In the genomic region with DNA sequence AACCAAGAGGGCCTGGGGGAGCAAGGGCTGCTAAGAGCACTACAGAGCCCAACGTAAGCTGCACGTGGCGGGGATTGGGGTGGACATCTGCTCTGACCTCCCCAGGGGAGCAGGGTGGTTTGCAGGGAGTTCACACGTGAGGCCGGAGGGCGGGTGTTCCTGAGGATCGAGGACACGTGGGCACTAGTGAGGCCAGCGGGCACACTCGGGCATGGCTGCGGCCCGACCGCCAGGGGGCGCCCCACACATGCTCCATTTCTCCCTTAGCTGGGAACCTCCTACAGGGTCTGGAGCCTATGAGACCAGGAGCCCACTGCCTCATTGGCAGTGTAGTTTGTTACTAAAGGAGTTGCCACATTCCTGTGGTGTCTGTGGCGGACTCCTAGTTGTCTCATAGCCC, we compare ENCODE assay signal across 8 mouse cellular contexts. TPM values are rescaled to one million over a fixed set of nuclear protein-coding genes. Genes with fewer than 3 reads are reported as not detected.
DNase-seq lines count a peak whose midpoint lies in the region; ATAC-seq and TF ChIP-seq lines count a peak whose summit lies in the region.

No protein-coding gene starts in this region.

- peaks cover 100% of the 10 kb centered on the region for H3K27me3 ChIP-seq in liver, embryonic 13.5 days

- peak overlapping the region; percentile 19; the same call in 1 of the 2 replicates for H3K4me2 ChIP-seq in liver, embryonic 13.5 days

- no peaks in the 10 kb centered on the region for H3K9me3 ChIP-seq in liver, embryonic 13.5 days (replicated peaks)

- ATAC-seq in liver, embryonic 13.5 days (ENCODE audit: low read depth) = peak; percentile 27

- H3K4me3 ChIP-seq in liver, embryonic 13.5 days (replicated peaks) = no peak overlapping the region; the same call in 1 of the 2 replicates
- no peak overlapping the region for H3K4me3 ChIP-seq in olfactory bulb, adult 2 months (ENCODE audit: insufficient read depth, low read depth, low read length)

- TF ChIP-seq CTCF in olfactory bulb, adult 2 months (IDR thresholded peaks at IDR 0.05; ENCODE audit: insufficient read depth, low read depth, low read length) = peak; percentile 93

- peaks cover 57% of the 10 kb centered on the region for H3K4me1 ChIP-seq in liver, embryonic 13.5 days (replicated peaks)
- H3K4me1 ChIP-seq in olfactory bulb, adult 2 months (ENCODE audit: control insufficient read depth, insufficient read depth, low read length) = peaks cover 19% of the 10 kb centered on the region

- DNase-seq in A20 (ENCODE audit: low read depth, low spot score) (peak; percentile 65), ZHBTc4 (ENCODE audit: low read depth, low spot score) (peak; percentile 85)
- DNase-seq in embryo, embryonic 10.5 days (ENCODE audit: low spot score) = peak; percentile 82
- peak; percentile 82 to 88 for DNase-seq in heart, adult 18-20 months
- DNase-seq in kidney, postnatal 25 days = peak; percentile 85 to 94
- DNase-seq in liver, embryonic 13.5 days = peak; percentile 61
- peak; percentile 75 for DNase-seq in thymus, postnatal 25 days

- 4% methylated on average over 15 of the region's 15 CpGs for WGBS in liver, embryonic 13.5 days (ENCODE audit: insufficient replicate concordance)
- WGBS in olfactory bulb, adult 2 months = 14% methylated on average over 15 of the region's 15 CpGs

- TF ChIP-seq POLR2A in olfactory bulb, adult 2 months (IDR thresholded peaks at IDR 0.05; ENCODE audit: insufficient read depth, low read depth, low read length) = no peak

- H3K36me3 ChIP-seq in liver, embryonic 13.5 days = peaks cover 5% of the 10 kb centered on the region; the same call in 1 of the 2 replicates

- no peak overlapping the region for H3K9ac ChIP-seq in liver, embryonic 13.5 days

- no peak overlapping the region for H3K27ac ChIP-seq in liver, embryonic 13.5 days
- no peak overlapping the region for H3K27ac ChIP-seq in olfactory bulb, adult 2 months (ENCODE audit: insufficient read depth, low read depth, low read length)

RNA-seq across cellular contexts. Expression of a gene that starts 5.1 kb away (rescaled TPM):
- 1 to 10 TPM; 5.6 to 6.7 TPM for total RNA-seq in heart, adult 18-20 months (2021)
- 0.15 and 0.25 TPM in 2 replicates for polyA plus RNA-seq in liver, embryonic 13.5 days (2015; fragmentation: Nextera tagmentation; extraction: Ambion mirVana)
- not detected in 2 replicates for polyA plus RNA-seq in olfactory bulb, adult 2 months (2012; ENCODE audit: insufficient read depth, insufficient read length, low replicate concordance, missing spikeins)

RNA-seq across cellular contexts. Expression of a gene that starts 43.0 kb away (rescaled TPM):
- total RNA-seq in heart, adult 18-20 months (2021) = 10 to 100 TPM; 31.2 to 32.9 TPM
- polyA plus RNA-seq in liver, embryonic 13.5 days (2015; fragmentation: Nextera tagmentation; extraction: Ambion mirVana) = 69.1 and 75.4 TPM in 2 replicates
- not detected in 2 replicates for polyA plus RNA-seq in olfactory bulb, adult 2 months (2012; ENCODE audit: insufficient read depth, insufficient read length, low replicate concordance, missing spikeins)
